Mouse (Mus musculus): ENCODE results near the gene Frem2. TPM values are rescaled to one million over a fixed set of nuclear protein-coding genes. Genes with fewer than 3 reads are reported as not detected.

The Frem2 gene
- polyA plus RNA-seq, 1 experiment from 2014 or later = 1.1 TPM

DNA sequence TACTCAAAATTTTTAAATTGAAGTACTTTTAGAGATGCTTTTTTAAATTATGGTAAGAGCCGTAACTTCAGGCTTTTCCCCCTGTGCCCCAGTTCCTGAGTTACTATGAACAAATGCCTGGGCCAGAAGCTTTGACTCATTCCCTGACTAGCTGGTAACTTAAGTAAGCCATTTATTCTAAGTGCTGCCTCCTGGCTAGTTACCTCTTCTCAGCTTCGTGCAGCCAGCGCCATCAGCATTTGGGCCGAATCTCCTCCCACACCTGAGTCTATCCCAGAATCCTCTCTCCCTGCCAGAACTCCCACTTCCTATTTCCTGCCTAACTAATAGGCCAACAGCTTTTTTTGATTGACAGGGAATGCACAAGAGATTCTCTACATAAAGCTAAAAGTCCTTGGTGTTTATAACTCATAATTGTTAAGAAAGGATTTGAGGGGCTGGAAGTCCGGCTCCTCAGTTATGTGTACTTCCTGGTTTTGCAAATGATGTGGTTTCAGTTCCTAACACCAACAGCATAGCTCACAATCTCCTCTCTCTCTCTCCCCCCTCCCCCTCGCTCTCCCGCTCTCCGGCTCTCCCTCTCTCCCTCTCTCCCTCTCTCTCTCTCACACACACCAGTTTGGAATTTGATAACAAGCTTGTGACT, 173.6 kb downstream of the Frem2 start:
- no peaks in the 10 kb centered on the region for H3K4me1 ChIP-seq (ENCODE audit: control insufficient read depth, insufficient read depth, low read length)
- DNase-seq (no peak), ATAC-seq (ENCODE audit: low FRiP score, low TSS enrichment) (no peak)
- no peaks in the 10 kb centered on the region for H3K27me3 ChIP-seq (ENCODE audit: control insufficient read depth, insufficient read depth, low read length)
- H3K36me3 ChIP-seq (ENCODE audit: control insufficient read depth, insufficient read depth, low read length) = peaks cover 43% of the 10 kb centered on the region
- no peak overlapping the region for H3K27ac ChIP-seq (replicated peaks; ENCODE audit: low read depth, low read length)
- no peak overlapping the region for H3K4me2 ChIP-seq (ENCODE audit: low read length)
- H3K9me3 ChIP-seq (ENCODE audit: control insufficient read depth, low read length) = no peaks in the 10 kb centered on the region
- H3K4me3 ChIP-seq (replicated peaks; ENCODE audit: low read depth, low read length) = no peak overlapping the region
- WGBS = 93% methylated on average over 8 of the region's 8 CpGs
- H3K9ac ChIP-seq (replicated peaks; ENCODE audit: low read length) = no peak overlapping the region

DNA sequence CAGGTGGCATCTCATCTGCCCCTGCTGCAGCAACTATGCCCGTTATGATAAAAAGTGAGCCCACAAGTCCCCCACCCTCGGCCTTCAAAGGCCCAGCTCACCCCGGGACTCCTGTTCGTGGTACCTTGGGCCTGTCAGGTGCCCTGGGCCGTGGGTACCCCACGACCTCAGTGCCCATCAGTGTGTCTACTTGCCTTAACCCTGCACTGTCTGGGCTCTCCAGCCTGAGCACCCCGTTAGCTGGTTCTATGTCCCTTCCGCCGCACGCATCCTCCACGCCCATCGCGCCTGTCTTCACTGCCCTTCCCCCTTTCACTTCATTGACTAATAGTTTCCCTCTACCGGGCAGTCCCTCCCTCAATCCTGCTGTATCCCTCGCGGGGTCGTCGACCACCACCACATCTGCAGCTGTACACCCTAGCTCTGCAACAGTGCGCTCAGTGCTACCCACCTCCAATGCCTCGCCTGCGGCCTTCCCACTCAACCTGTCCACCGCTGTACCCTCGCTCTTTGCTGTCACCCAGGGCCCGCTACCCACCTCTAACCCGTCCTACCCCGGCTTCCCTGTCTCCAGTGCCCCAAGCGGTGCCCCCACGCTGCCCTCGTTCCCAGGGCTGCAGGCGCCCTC, 178.6 kb downstream of the Frem2 start:
- WGBS = 98% methylated on average over 30 of the region's 30 CpGs
- no peak overlapping the region for H3K4me2 ChIP-seq (ENCODE audit: low read length)
- peaks cover 88% of the 10 kb centered on the region for H3K36me3 ChIP-seq (ENCODE audit: control insufficient read depth, insufficient read depth, low read length)
- no peaks in the 10 kb centered on the region for H3K27me3 ChIP-seq (ENCODE audit: control insufficient read depth, insufficient read depth, low read length)
- no peak overlapping the region for H3K9ac ChIP-seq (replicated peaks; ENCODE audit: low read length)
- DNase-seq (no peak), ATAC-seq (ENCODE audit: low FRiP score, low TSS enrichment) (0 out of 2 replicates have a peak, but pooled peaks have one; percentile 11)
- H3K9me3 ChIP-seq (ENCODE audit: control insufficient read depth, low read length) = no peaks in the 10 kb centered on the region
- H3K27ac ChIP-seq (replicated peaks; ENCODE audit: low read depth, low read length) = no peak overlapping the region
- no peak overlapping the region for H3K4me3 ChIP-seq (replicated peaks; ENCODE audit: low read depth, low read length)
- no peaks in the 10 kb centered on the region for H3K4me1 ChIP-seq (ENCODE audit: control insufficient read depth, insufficient read depth, low read length)

DNA sequence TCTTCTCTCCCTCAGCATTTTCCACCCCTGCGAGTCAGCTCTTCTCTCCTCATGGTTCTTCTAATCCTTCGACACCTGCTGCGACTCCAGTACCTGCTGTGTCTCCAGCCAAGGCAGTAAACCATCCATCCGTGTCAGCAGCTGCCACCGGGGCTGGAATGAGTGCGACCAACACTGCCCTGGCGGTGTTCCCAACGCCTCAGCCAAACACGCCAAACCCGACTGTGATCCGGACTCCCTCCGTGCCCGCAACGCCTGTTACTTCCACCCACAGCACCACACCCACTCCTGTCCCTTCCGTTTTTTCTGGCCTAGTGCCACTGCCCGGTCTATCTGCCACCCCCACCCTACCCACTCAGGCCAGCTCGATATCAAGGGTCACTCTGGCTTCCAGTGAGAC, 179.7 kb downstream of the Frem2 start:
- DNase-seq (no peak), ATAC-seq (ENCODE audit: low FRiP score, low TSS enrichment) (no peak)

DNA sequence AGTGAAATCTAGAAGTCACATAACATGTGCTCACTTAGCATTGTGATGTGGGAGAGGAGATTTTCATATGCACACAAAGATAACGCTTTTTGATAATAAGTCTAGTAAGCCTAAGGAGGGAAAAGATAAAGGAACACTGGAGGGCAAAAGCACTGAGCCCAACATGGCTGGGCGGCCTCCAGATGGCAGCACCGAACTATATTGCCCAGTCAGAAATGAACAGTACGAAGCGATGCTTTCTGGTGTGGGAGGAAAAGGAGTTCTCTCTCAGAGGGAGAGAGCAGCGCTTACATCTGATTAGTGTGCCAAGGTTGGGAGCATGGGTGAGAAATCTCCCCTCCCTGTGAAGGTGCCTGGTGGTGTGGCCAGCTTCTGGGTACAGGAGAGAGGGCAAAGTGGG, 181.3 kb downstream of the Frem2 start:
- no peaks in the 10 kb centered on the region for H3K27me3 ChIP-seq (ENCODE audit: control insufficient read depth, insufficient read depth, low read length)
- H3K4me3 ChIP-seq (replicated peaks; ENCODE audit: low read depth, low read length) = no peak overlapping the region
- no peak overlapping the region for H3K4me2 ChIP-seq (ENCODE audit: low read length)
- peaks cover 95% of the 10 kb centered on the region for H3K36me3 ChIP-seq (ENCODE audit: control insufficient read depth, insufficient read depth, low read length)
- H3K4me1 ChIP-seq (ENCODE audit: control insufficient read depth, insufficient read depth, low read length) = no peaks in the 10 kb centered on the region
- 58% methylated on average over 6 of the region's 6 CpGs for whole genome bisulfite sequencing
- DNase-seq (peak; percentile 78), ATAC-seq (ENCODE audit: low FRiP score, low TSS enrichment) (no peak; the same call in 1 of the 2 replicates)
- no peaks in the 10 kb centered on the region for H3K9me3 ChIP-seq (ENCODE audit: control insufficient read depth, low read length)
- no peak overlapping the region for H3K27ac ChIP-seq (replicated peaks; ENCODE audit: low read depth, low read length)
- no peak overlapping the region for H3K9ac ChIP-seq (replicated peaks; ENCODE audit: low read length)

More for the DNA sequence above, 179.7 kb downstream of the Frem2 start:
- Histone ChIP-seq H3K9ac (replicated peaks; ENCODE audit: low read length) (no peak overlapping the region), H3K4me3 (replicated peaks; ENCODE audit: low read depth, low read length) (no peak overlapping the region), H3K27me3 (ENCODE audit: control insufficient read depth, insufficient read depth, low read length) (no peaks in the 10 kb centered on the region), H3K36me3 (ENCODE audit: control insufficient read depth, insufficient read depth, low read length) (peaks cover 95% of the 10 kb centered on the region), H3K4me2 (ENCODE audit: low read length) (no peak overlapping the region), H3K27ac (replicated peaks; ENCODE audit: low read depth, low read length) (no peak overlapping the region), H3K9me3 (ENCODE audit: control insufficient read depth, low read length) (no peaks in the 10 kb centered on the region), H3K4me1 (ENCODE audit: control insufficient read depth, insufficient read depth, low read length) (no peaks in the 10 kb centered on the region)
- 88% methylated on average over 17 of the region's 17 CpGs for WGBS

DNA sequence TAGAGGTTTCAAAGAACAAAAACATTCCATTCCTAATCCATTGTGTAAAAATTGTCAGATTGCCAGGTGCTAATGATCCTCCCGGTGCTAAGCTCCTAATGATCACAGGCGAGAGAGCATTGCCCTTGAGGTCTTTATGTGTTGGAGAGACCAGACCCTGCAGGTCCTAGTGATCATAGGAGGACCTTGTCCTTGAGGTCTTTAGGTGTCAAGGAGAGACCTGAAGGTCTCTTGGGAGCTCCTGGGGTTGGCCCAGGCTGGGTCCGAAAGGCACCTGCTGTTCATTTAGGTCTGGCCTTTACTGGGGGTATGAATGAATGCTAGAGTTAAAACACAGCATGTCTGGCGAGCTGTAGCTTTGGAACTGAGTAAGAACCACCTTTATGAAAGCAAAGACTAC, 183.0 kb downstream of the Frem2 start:
- H3K27ac ChIP-seq (replicated peaks; ENCODE audit: low read depth, low read length) = no peak overlapping the region
- no peaks in the 10 kb centered on the region for H3K4me1 ChIP-seq (ENCODE audit: control insufficient read depth, insufficient read depth, low read length)
- 78% methylated on average over 4 of the region's 4 CpGs for WGBS
- H3K4me2 ChIP-seq (ENCODE audit: low read length) = no peak overlapping the region
- no peaks in the 10 kb centered on the region for H3K27me3 ChIP-seq (ENCODE audit: control insufficient read depth, insufficient read depth, low read length)
- H3K9me3 ChIP-seq (ENCODE audit: control insufficient read depth, low read length) = no peaks in the 10 kb centered on the region
- H3K9ac ChIP-seq (replicated peaks; ENCODE audit: low read length) = no peak overlapping the region
- peaks cover 90% of the 10 kb centered on the region for H3K36me3 ChIP-seq (ENCODE audit: control insufficient read depth, insufficient read depth, low read length)
- DNase-seq = no peak
- no peak for ATAC-seq (ENCODE audit: low FRiP score, low TSS enrichment)
- no peak overlapping the region for H3K4me3 ChIP-seq (replicated peaks; ENCODE audit: low read depth, low read length)

DNA sequence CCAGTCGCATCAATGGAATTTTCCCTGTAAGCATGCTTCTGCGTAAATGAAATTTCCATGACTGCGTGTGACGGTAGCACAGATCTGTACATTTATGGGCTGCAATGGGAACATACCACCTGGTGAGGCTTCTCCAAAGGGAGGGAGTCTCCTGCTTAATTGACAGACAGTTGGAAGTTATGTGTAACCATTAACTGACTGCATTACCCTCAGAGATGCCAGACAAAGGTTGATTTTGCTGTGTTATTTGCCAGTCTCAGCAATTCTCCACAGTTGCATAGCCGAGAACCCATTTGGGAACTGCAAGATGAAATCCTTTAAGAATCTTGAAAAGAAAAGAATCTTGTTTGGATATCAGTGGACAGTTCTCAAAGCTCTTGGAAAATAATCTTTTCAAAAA, 185.1 kb downstream of the Frem2 start:
- Histone ChIP-seq H3K4me1 (ENCODE audit: control insufficient read depth, insufficient read depth, low read length) (no peaks in the 10 kb centered on the region), H3K27ac (replicated peaks; ENCODE audit: low read depth, low read length) (no peak overlapping the region), H3K27me3 (ENCODE audit: control insufficient read depth, insufficient read depth, low read length) (no peaks in the 10 kb centered on the region), H3K4me2 (ENCODE audit: low read length) (no peak overlapping the region), H3K9ac (replicated peaks; ENCODE audit: low read length) (no peak overlapping the region), H3K9me3 (ENCODE audit: control insufficient read depth, low read length) (no peaks in the 10 kb centered on the region), H3K36me3 (ENCODE audit: control insufficient read depth, insufficient read depth, low read length) (peaks cover 69% of the 10 kb centered on the region), H3K4me3 (replicated peaks; ENCODE audit: low read depth, low read length) (no peak overlapping the region)
- no peak for DNase-seq
- WGBS = 98% methylated on average over 5 of the region's 5 CpGs
- no peak for ATAC-seq (ENCODE audit: low FRiP score, low TSS enrichment)

DNA sequence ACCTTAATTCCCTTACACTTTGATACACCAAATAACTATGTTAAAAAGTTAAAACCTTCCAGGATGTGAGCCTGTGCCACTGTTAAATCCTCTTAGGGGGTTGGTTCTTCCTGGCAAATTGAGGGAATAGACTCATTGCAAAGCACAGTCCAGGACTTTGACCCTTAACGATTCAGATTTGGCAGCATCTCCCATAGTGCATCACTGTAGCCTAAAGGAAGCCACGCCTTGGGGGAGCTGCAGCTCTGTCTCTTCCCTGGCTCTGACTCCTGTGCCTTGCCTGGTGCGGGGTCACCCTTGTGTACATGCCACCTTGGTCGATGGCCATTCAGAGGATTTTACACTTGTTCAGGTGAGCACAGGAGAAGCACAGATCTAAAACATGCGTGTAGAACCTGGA, 187.5 kb downstream of the Frem2 start:
- WGBS = 93% methylated on average over 5 of the region's 5 CpGs
- no peak overlapping the region for H3K9ac ChIP-seq (replicated peaks; ENCODE audit: low read length)
- no peaks in the 10 kb centered on the region for H3K9me3 ChIP-seq (ENCODE audit: control insufficient read depth, low read length)
- DNase-seq = no peak
- no peak overlapping the region for H3K4me3 ChIP-seq (replicated peaks; ENCODE audit: low read depth, low read length)
- ATAC-seq (ENCODE audit: low FRiP score, low TSS enrichment) = no peak
- no peaks in the 10 kb centered on the region for H3K27me3 ChIP-seq (ENCODE audit: control insufficient read depth, insufficient read depth, low read length)
- no peak overlapping the region for H3K27ac ChIP-seq (replicated peaks; ENCODE audit: low read depth, low read length)
- no peak overlapping the region for H3K4me2 ChIP-seq (ENCODE audit: low read length)
- H3K36me3 ChIP-seq (ENCODE audit: control insufficient read depth, insufficient read depth, low read length) = peaks cover 47% of the 10 kb centered on the region
- H3K4me1 ChIP-seq (ENCODE audit: control insufficient read depth, insufficient read depth, low read length) = peaks cover 22% of the 10 kb centered on the region

DNA sequence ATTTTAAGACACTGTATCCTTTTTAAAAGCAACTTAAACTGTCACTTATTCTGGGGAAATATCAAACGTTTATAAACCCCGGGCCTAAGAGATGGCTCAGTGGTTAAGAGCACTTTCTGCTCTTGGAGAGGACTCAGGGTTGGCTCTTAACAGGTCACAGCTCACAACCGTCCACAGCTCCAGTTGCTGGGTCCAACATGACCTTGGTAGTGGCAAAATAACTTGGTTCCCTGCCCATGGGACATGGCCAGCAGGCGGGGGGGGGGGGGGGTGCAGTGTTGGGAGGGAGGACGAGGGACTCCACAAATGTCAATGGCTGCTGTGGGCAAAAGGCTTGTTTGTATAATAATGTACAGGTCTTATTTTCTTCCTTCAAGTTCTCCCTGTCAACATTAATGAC, 189.8 kb downstream of the Frem2 start:
- 89% methylated on average over 5 of the region's 5 CpGs for WGBS
- no peak overlapping the region for H3K9ac ChIP-seq (replicated peaks; ENCODE audit: low read length)
- no peak for ATAC-seq (ENCODE audit: low FRiP score, low TSS enrichment)
- H3K4me3 ChIP-seq (replicated peaks; ENCODE audit: low read depth, low read length) = no peak overlapping the region
- H3K4me1 ChIP-seq (ENCODE audit: control insufficient read depth, insufficient read depth, low read length) = peaks cover 23% of the 10 kb centered on the region
- no peaks in the 10 kb centered on the region for H3K9me3 ChIP-seq (ENCODE audit: control insufficient read depth, low read length)
- H3K4me2 ChIP-seq (ENCODE audit: low read length) = no peak overlapping the region
- H3K27ac ChIP-seq (replicated peaks; ENCODE audit: low read depth, low read length) = no peak overlapping the region
- DNase-seq = no peak
- peaks cover 24% of the 10 kb centered on the region for H3K36me3 ChIP-seq (ENCODE audit: control insufficient read depth, insufficient read depth, low read length)
- H3K27me3 ChIP-seq (ENCODE audit: control insufficient read depth, insufficient read depth, low read length) = no peaks in the 10 kb centered on the region

DNA sequence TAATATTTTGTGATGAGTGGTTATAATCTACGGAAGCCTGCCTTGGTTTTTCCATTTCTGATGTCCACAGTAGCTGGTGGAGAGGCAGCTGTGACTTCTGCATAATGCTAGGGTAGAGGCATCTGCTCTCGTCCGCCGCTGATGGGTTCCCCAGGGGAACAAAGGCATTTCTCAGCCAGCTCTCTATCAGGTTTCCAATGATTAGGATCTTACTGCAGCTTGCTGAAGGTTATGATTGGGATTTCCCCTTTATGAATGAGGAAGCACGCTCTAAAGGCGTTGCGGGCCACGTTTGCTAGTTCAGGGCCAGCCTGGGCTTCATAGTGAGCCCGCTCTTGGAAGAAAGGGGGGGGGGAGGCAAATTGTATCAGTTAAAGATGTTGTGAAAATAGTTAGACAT, 190.7 kb downstream of the Frem2 start:
- WGBS = 49% methylated on average over 9 of the region's 9 CpGs
- Histone ChIP-seq H3K4me3 (replicated peaks; ENCODE audit: low read depth, low read length) (no peak overlapping the region), H3K9me3 (ENCODE audit: control insufficient read depth, low read length) (no peaks in the 10 kb centered on the region), H3K4me1 (ENCODE audit: control insufficient read depth, insufficient read depth, low read length) (peaks cover 23% of the 10 kb centered on the region), H3K27ac (replicated peaks; ENCODE audit: low read depth, low read length) (no peak overlapping the region), H3K9ac (replicated peaks; ENCODE audit: low read length) (peak overlapping the region; percentile 29; the same call in 1 of the 2 replicates), H3K4me2 (ENCODE audit: low read length) (peak overlapping the region; percentile 83), H3K27me3 (ENCODE audit: control insufficient read depth, insufficient read depth, low read length) (no peaks in the 10 kb centered on the region), H3K36me3 (ENCODE audit: control insufficient read depth, insufficient read depth, low read length) (peaks cover 16% of the 10 kb centered on the region)
- peak; percentile 15 for DNase-seq
- no peak for ATAC-seq (ENCODE audit: low FRiP score, low TSS enrichment)
